In genomic region chr15:98917091-98917490, GRCm38 (mm10) we compare ENCODE assay signal across 8 mouse cellular contexts. TPM values are rescaled to one million over a fixed set of nuclear protein-coding genes. Genes with fewer than 3 reads are reported as not detected.
DNase-seq lines count a peak whose midpoint lies in the region; ATAC-seq lines count a peak whose summit lies in the region.

No protein-coding gene starts in this region.

- H3K4me3 ChIP-seq in kidney, embryonic 16.5 days (ENCODE audit: low read length) = peak overlapping the region; percentile 81
- H3K4me3 ChIP-seq in forebrain, embryonic 16.5 days (replicated peaks; ENCODE audit: low read length) = peak overlapping the region; percentile 91
- peak overlapping the region; percentile 84 for H3K4me3 ChIP-seq in limb, embryonic 15.5 days
- peak overlapping the region; percentile 88 for H3K4me3 ChIP-seq in neural tube, embryonic 14.5 days (ENCODE audit: low read depth, low read length)

- no peaks in the 10 kb centered on the region for H3K9me3 ChIP-seq in kidney, embryonic 16.5 days (ENCODE audit: low read length)
- no peaks in the 10 kb centered on the region for H3K9me3 ChIP-seq in forebrain, embryonic 16.5 days (ENCODE audit: control insufficient read depth, low read length)
- H3K9me3 ChIP-seq in limb, embryonic 15.5 days = no peaks in the 10 kb centered on the region
- H3K9me3 ChIP-seq in neural tube, embryonic 14.5 days (ENCODE audit: control insufficient read depth, low read length) = no peaks in the 10 kb centered on the region

- no peak for ATAC-seq in kidney, embryonic 16.5 days (ENCODE audit: low FRiP score, low TSS enrichment)
- ATAC-seq in forebrain, embryonic 16.5 days = no peak
- ATAC-seq in limb, embryonic 15.5 days (ENCODE audit: insufficient number of reproducible peaks, low FRiP score, low TSS enrichment, low read depth) = no peak
- no peak for ATAC-seq in neural tube, embryonic 14.5 days (ENCODE audit: low read depth)

- peak overlapping the region; percentile 95 for H3K27ac ChIP-seq in kidney, embryonic 16.5 days (ENCODE audit: low read length)
- peak overlapping the region; percentile 98 for H3K27ac ChIP-seq in forebrain, embryonic 16.5 days (ENCODE audit: low read length)
- H3K27ac ChIP-seq in limb, embryonic 15.5 days = peak overlapping the region; percentile 95
- peak overlapping the region; percentile 97 for H3K27ac ChIP-seq in neural tube, embryonic 14.5 days (ENCODE audit: low read depth, low read length)

- H3K36me3 ChIP-seq in kidney, embryonic 16.5 days (ENCODE audit: insufficient read depth, low read length) = peaks cover 9% of the 10 kb centered on the region
- H3K36me3 ChIP-seq in forebrain, embryonic 16.5 days (ENCODE audit: control insufficient read depth, insufficient read depth) = peaks cover 11% of the 10 kb centered on the region
- peaks cover 23% of the 10 kb centered on the region for H3K36me3 ChIP-seq in limb, embryonic 15.5 days
- H3K36me3 ChIP-seq in neural tube, embryonic 14.5 days (ENCODE audit: control insufficient read depth, insufficient read depth, low read length) = peaks cover 16% of the 10 kb centered on the region

- intact Hi-C loops in left cerebral cortex, postnatal 14 days (cut with DNase I) = loop anchor here (5.0 kb wide), 1 partner anchor 35 kb away; no protein-coding TSS in a partner anchor

- peaks cover 10% of the 10 kb centered on the region for H3K4me1 ChIP-seq in kidney, embryonic 16.5 days (ENCODE audit: insufficient read depth, low read length)
- H3K4me1 ChIP-seq in forebrain, embryonic 16.5 days (replicated peaks; ENCODE audit: control insufficient read depth, insufficient read depth, low read length) = peaks cover 26% of the 10 kb centered on the region
- peaks cover 19% of the 10 kb centered on the region for H3K4me1 ChIP-seq in limb, embryonic 15.5 days
- peaks cover 17% of the 10 kb centered on the region for H3K4me1 ChIP-seq in neural tube, embryonic 14.5 days (ENCODE audit: control insufficient read depth, insufficient read depth, low read length)

- no peak for DNase-seq in kidney, postnatal 36 days
- DNase-seq in R1 (ENCODE audit: low read depth, low spot score) = peak; percentile 74
- no peak for DNase-seq in yolk sac, embryonic 10.5 days (ENCODE audit: low spot score)
- no peak for DNase-seq in left cerebral cortex, postnatal 14 days (ENCODE audit: low spot score in 2 of 2)

- H3K27me3 ChIP-seq in kidney, embryonic 16.5 days (ENCODE audit: insufficient read depth, low read length) = no peaks in the 10 kb centered on the region
- no peaks in the 10 kb centered on the region for H3K27me3 ChIP-seq in forebrain, embryonic 16.5 days (replicated peaks; ENCODE audit: control insufficient read depth, insufficient read depth, low read length)
- H3K27me3 ChIP-seq in limb, embryonic 15.5 days = no peaks in the 10 kb centered on the region
- H3K27me3 ChIP-seq in neural tube, embryonic 14.5 days (ENCODE audit: control insufficient read depth, insufficient read depth, low read length) = peaks cover 3% of the 10 kb centered on the region; the same call in 1 of the 2 replicates

- peak overlapping the region; percentile 82 for H3K9ac ChIP-seq in kidney, embryonic 16.5 days (replicated peaks; ENCODE audit: low read length)
- peak overlapping the region; percentile 91 for H3K9ac ChIP-seq in forebrain, embryonic 16.5 days (replicated peaks; ENCODE audit: low read depth, low read length)
- peak overlapping the region; percentile 76 for H3K9ac ChIP-seq in limb, embryonic 15.5 days
- H3K9ac ChIP-seq in neural tube, embryonic 14.5 days (replicated peaks; ENCODE audit: low read depth, low read length) = peak overlapping the region; percentile 90

- WGBS in kidney, embryonic 16.5 days = 0% methylated on average over 14 of the region's 14 CpGs
- WGBS in forebrain, embryonic 16.5 days = under 1% methylated on average over 14 of the region's 14 CpGs
- WGBS in limb, embryonic 15.5 days = under 1% methylated on average over 14 of the region's 14 CpGs
- WGBS in neural tube, embryonic 14.5 days = 0% methylated on average over 14 of the region's 14 CpGs

- peak overlapping the region; percentile 72 for H3K4me2 ChIP-seq in kidney, embryonic 16.5 days (replicated peaks; ENCODE audit: low read depth, low read length)
- peak overlapping the region; percentile 77 for H3K4me2 ChIP-seq in forebrain, embryonic 16.5 days (ENCODE audit: low read length)
- H3K4me2 ChIP-seq in limb, embryonic 15.5 days = peak overlapping the region; percentile 78
- H3K4me2 ChIP-seq in neural tube, embryonic 14.5 days (ENCODE audit: low read depth, low read length) = peak overlapping the region; percentile 50

RNA-seq across cellular contexts. Expression of gene Lmbr1l, which starts 0.9 kb away (rescaled TPM):
- 17.6 and 18.9 TPM in 2 replicates for polyA plus RNA-seq in kidney, embryonic 16.5 days (2015; fragmentation: Nextera tagmentation; extraction: Ambion mirVana)
- polyA plus RNA-seq in forebrain, embryonic 16.5 days (2015; fragmentation: Nextera tagmentation; extraction: Ambion mirVana) = 43.0 and 54.9 TPM in 2 replicates
- 19.7 and 21.8 TPM in 2 replicates for polyA plus RNA-seq in limb, embryonic 15.5 days (2015; fragmentation: Nextera tagmentation; extraction: Ambion mirVana)
- polyA plus RNA-seq in neural tube, embryonic 14.5 days (2014; fragmentation: Nextera tagmentation; extraction: Ambion mirVana) = 7.3 and 10.5 TPM in 2 replicates
- total RNA-seq in left cerebral cortex, postnatal 14 days (2021) = 10 to 100 TPM; 17.9 to 18.1 TPM

RNA-seq across cellular contexts. Expression of gene Tuba1b, which starts 17.3 kb away (rescaled TPM):
- polyA plus RNA-seq in kidney, embryonic 16.5 days (2015; fragmentation: Nextera tagmentation; extraction: Ambion mirVana) = 1,826 and 1,900 TPM in 2 replicates
- polyA plus RNA-seq in forebrain, embryonic 16.5 days (2015; fragmentation: Nextera tagmentation; extraction: Ambion mirVana) = 1,178 and 1,185 TPM in 2 replicates
- polyA plus RNA-seq in limb, embryonic 15.5 days (2015; fragmentation: Nextera tagmentation; extraction: Ambion mirVana) = 1,374 and 1,490 TPM in 2 replicates
- polyA plus RNA-seq in neural tube, embryonic 14.5 days (2014; fragmentation: Nextera tagmentation; extraction: Ambion mirVana) = 1,186 and 1,301 TPM in 2 replicates
- 100 to 1,000 TPM; 689 to 750 TPM for total RNA-seq in left cerebral cortex, postnatal 14 days (2021)

RNA-seq across cellular contexts. Expression of gene Dhh, which starts 18.8 kb away (rescaled TPM):
- polyA plus RNA-seq in kidney, embryonic 16.5 days (2015; fragmentation: Nextera tagmentation; extraction: Ambion mirVana) = 1.4 and 1.8 TPM in 2 replicates
- polyA plus RNA-seq in forebrain, embryonic 16.5 days (2015; fragmentation: Nextera tagmentation; extraction: Ambion mirVana) = 0.65 and 0.66 TPM in 2 replicates
- polyA plus RNA-seq in limb, embryonic 15.5 days (2015; fragmentation: Nextera tagmentation; extraction: Ambion mirVana) = 1.8 and 2.7 TPM in 2 replicates
- polyA plus RNA-seq in neural tube, embryonic 14.5 days (2014; fragmentation: Nextera tagmentation; extraction: Ambion mirVana) = 0.32 and 2.0 TPM in 2 replicates
- under 1 TPM; 0.15 to 0.24 TPM for total RNA-seq in left cerebral cortex, postnatal 14 days (2021)

RNA-seq across cellular contexts. Expression of gene Rhebl1, which starts 22.8 kb away (rescaled TPM):
- 16.7 and 18.3 TPM in 2 replicates for polyA plus RNA-seq in kidney, embryonic 16.5 days (2015; fragmentation: Nextera tagmentation; extraction: Ambion mirVana)
- polyA plus RNA-seq in forebrain, embryonic 16.5 days (2015; fragmentation: Nextera tagmentation; extraction: Ambion mirVana) = 51.2 and 52.7 TPM in 2 replicates
- polyA plus RNA-seq in limb, embryonic 15.5 days (2015; fragmentation: Nextera tagmentation; extraction: Ambion mirVana) = 14.1 and 14.2 TPM in 2 replicates
- polyA plus RNA-seq in neural tube, embryonic 14.5 days (2014; fragmentation: Nextera tagmentation; extraction: Ambion mirVana) = 19.9 and 21.3 TPM in 2 replicates
- total RNA-seq in left cerebral cortex, postnatal 14 days (2021) = 1 to 10 TPM; 8.6 to 9.3 TPM

RNA-seq across cellular contexts. Expression of gene Gm49450, which starts 36.3 kb away (rescaled TPM):
- polyA plus RNA-seq in kidney, embryonic 16.5 days (2015; fragmentation: Nextera tagmentation; extraction: Ambion mirVana) = not detected in 2 replicates
- not detected in 2 replicates for polyA plus RNA-seq in forebrain, embryonic 16.5 days (2015; fragmentation: Nextera tagmentation; extraction: Ambion mirVana)
- not detected in 2 replicates for polyA plus RNA-seq in limb, embryonic 15.5 days (2015; fragmentation: Nextera tagmentation; extraction: Ambion mirVana)
- not detected in 2 replicates for polyA plus RNA-seq in neural tube, embryonic 14.5 days (2014; fragmentation: Nextera tagmentation; extraction: Ambion mirVana)
- total RNA-seq in left cerebral cortex, postnatal 14 days (2021) = not detected
